In genomic region chr5:88675443-88676387, GRCm38 (mm10) we compare ENCODE assay signal across 8 mouse cellular contexts. TPM values are rescaled to one million over a fixed set of nuclear protein-coding genes. Genes with fewer than 3 reads are reported as not detected.
DNase-seq lines count a peak whose midpoint lies in the region; ATAC-seq and TF ChIP-seq lines count a peak whose summit lies in the region.

Grsf1 (minus strand) TSS chr5:88676171.

- POLR2A ChIA-PET in Patski (lab: Charles Lee), result interaction anchor here (0.7 to 1.5 kb wide), 6 partner anchors 13 to 569 kb away, joined by 3 to 6 read pairs (median 4); partner anchors contain the start of gene Mob1b

- H3K4me1 ChIP-seq in hindbrain, embryonic 14.5 days (replicated peaks; ENCODE audit: control insufficient read depth, insufficient read depth, low read length), result peaks cover 15% of the 10 kb centered on the region

- DNase-seq in Patski (ENCODE audit: low read depth, low spot score), result peak; percentile 54
- peak; percentile 96 for DNase-seq in cerebellum, postnatal 14 days
- DNase-seq in frontal cortex, postnatal 25 days (ENCODE audit: low spot score in 2 of 2), result peak; percentile 63 to 74
- peak; percentile 86 for DNase-seq in hindbrain, embryonic 14.5 days (ENCODE audit: low spot score)
- peak; percentile 84 for DNase-seq in left cerebral cortex, adult 11 months (ENCODE audit: low spot score)
- peak; percentile 94 to 96 for DNase-seq in lung, postnatal 4 days
- DNase-seq in retina, postnatal 7 days (ENCODE audit: low read depth, low spot score), result peak; percentile 82
- DNase-seq in urinary bladder, adult 2 months (ENCODE audit: low spot score), result peak; percentile 91

- no peak for TF ChIP-seq CTCF in Patski (IDR thresholded peaks at IDR 0.05)

- H3K4me3 ChIP-seq in hindbrain, embryonic 14.5 days (replicated peaks; ENCODE audit: low read length), result peak within 1 kb of the TSS; percentile 87

- in situ Hi-C loops in Patski (cut with MboI; ENCODE audit: low pct_unique_long_range_greater_than_20kb), result no loop called here

- peak within 1 kb of the TSS; percentile 98 for H3K9ac ChIP-seq in hindbrain, embryonic 14.5 days

- peaks cover 26% of the 10 kb centered on the region for H3K36me3 ChIP-seq in hindbrain, embryonic 14.5 days (replicated peaks; ENCODE audit: control insufficient read depth, insufficient read depth)

- H3K27ac ChIP-seq in hindbrain, embryonic 14.5 days, result peak within 1 kb of the TSS; percentile 98

- peak within 1 kb of the TSS; percentile 63 for H3K4me2 ChIP-seq in hindbrain, embryonic 14.5 days (replicated peaks)

- no peaks in the 10 kb centered on the region for H3K27me3 ChIP-seq in Patski
- no peaks in the 10 kb centered on the region for H3K27me3 ChIP-seq in hindbrain, embryonic 14.5 days (ENCODE audit: control insufficient read depth, insufficient read depth, low read length)

- peak; percentile 95 for ATAC-seq in Patski
- peak; percentile 91 for ATAC-seq in hindbrain, embryonic 14.5 days (ENCODE audit: low FRiP score)

- no peaks in the 10 kb centered on the region for H3K9me3 ChIP-seq in hindbrain, embryonic 14.5 days (ENCODE audit: control insufficient read depth, low read length)

- under 1% methylated on average over 107 of the region's 127 CpGs for WGBS in hindbrain, embryonic 14.5 days

- CTCF ChIA-PET in Patski (lab: Charles Lee), result interaction anchor here (1.0 kb wide), 1 partner anchor 9 kb away, joined by 4 read pairs; no protein-coding TSS in a partner anchor

RNA-seq across cellular contexts. Expression of gene Grsf1, which starts in this region (rescaled TPM):
- polyA plus RNA-seq in Patski (2021), result 127 TPM
- 68.5 and 79.1 TPM in 2 replicates for polyA plus RNA-seq in hindbrain, embryonic 14.5 days (2014; fragmentation: Nextera tagmentation; extraction: Ambion mirVana)
- polyA plus RNA-seq in urinary bladder, adult 2 months (2012; rRNA removed), result 48.4 and 53.5 TPM in 2 replicates

Comparison
In these comparisons a context has a peak if more than half of its experiments do, and no peak if none do; other contexts are left out.
1. Peak in every context shown above with its lines: DNase-seq, ATAC-seq, H3K4me3 ChIP-seq and H3K27ac ChIP-seq.